Mouse (Mus musculus) layer of hippocampus, adult 18-20 months (tissue): ENCODE measurements around the gene Sorcs2. TPM values are rescaled to one million over a fixed set of nuclear protein-coding genes. Genes with fewer than 3 reads are reported as not detected.

Experiments
- DNase-seq, 2 experiments: peaks; one replicate each; pipeline ENCODE4 v3.0.0; 2022; ENCODE audit warnings: low spot score in 2 of 2
- total RNA-seq, 2 experiments: library from RNA; stranded (reverse); gene quantifications; 2 replicates each; pipeline ENCODE4 v1.2.3; 2021

The Sorcs2 gene
- total RNA-seq, 2 experiments from 2014 or later = 41.0 to 49.9 TPM

- DNase-seq = no peak
Measured at GRCm38 (mm10) chr5:36361749-36362148, 36.2 kb downstream of the Sorcs2 start.

DNA sequence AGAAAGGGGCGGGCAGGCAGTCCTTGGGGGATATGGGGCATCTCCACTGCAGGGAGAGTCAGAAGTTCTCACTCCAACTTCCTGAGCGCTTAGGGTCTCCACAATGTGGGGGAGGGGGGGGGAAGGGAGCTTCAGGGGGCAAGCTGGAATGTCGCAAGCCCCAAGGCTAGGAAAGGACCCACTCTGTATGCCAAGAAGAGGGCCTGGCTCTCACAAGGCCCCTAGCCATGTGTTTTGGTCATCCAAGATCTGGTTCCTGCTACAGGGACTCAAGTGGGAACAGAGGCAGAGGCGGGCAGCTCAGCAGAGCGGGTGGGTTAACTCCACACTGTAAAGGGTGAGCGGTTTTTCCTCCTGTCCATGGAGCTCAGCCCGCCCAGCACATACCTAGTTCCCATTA is 37.6 kb downstream of the Sorcs2 start:
- no peak for DNase-seq

GRCm38 (mm10) chr5:36359535-36360243 is 38.2 kb downstream of the Sorcs2 start:
- DNase-seq = no peak

DNA sequence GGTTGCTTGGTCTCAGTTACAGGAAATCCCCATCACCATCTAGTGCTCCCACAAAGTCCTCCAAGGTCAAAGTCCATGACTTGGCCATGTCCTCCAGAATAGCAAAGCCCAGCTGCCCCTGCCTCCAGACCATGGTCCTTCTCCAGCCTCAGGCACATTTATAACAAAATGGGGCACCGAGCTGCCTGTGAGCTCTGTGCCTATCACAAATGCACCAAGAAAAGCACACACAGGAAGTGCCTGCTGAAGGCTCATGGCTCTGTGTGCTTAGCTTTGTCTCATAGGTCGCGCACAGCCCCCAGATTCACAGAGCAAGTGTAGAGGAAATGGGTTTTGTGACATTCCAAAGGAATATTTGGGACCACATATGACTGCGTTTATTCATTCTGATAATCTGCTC is 39.8 kb downstream of the Sorcs2 start:
- no peak for DNase-seq

DNA sequence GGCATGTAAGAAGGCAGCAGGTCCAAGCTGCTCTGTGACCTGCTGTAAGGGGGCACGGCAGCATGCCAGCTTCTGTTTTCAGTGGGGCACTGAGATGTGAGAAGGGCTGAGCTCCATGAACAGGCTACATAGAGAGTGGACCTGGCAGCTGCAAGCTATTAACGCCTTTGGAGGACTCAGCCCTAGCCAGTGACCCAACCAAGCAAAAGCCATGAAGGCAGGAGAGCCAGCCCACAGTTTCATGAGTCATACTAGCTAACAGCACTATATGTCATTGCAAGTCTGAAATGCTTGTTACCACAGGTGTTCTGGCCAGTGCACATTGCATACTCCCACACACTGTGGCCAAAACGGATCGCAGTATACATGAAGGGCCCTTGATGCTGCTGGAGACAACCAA is 41.3 kb downstream of the Sorcs2 start:
- DNase-seq = no peak

DNA sequence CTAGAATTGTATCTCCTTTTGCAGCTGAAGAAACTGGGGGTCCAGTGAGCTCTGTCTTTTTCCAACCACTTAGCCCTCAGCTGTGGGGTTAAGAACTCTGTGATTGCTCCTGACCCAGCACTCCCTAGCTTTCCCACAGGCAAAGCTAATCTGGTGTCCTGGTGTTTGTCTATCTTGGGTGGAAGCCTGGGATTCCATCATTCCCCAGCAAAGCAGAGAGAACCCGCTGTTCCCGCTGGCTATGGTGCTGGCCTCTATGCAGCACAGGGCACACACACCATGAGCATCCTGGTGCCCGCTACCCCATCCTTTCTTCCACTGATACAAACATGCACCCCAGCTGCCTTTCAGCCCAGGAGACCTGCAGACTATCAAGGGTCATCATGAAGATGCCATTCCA is 42.3 kb downstream of the Sorcs2 start:
- no peak for DNase-seq

DNA sequence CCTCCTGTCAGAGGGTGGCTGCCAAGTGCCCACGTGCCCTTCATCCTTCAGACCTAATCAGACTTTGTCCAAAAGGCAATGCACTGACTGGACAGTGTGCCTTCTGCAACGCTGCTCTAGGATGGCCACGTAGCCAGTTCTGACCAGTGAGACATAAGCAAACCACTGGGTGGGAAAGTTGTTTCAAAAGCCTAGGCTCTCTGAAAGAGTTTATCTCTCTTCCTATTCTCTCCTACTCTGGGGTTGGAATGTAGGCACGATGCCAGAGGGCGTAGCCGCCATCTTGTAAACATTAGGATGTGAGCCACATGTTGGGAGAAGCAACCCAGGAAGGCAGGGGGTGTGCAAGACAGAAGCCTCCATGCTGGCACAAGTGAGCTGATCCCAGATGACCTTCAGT is 44.3 kb downstream of the Sorcs2 start:
- DNase-seq = no peak

- DNase-seq = no peak
Measured at GRCm38 (mm10) chr5:36353194-36353593, 44.7 kb downstream of the Sorcs2 start.

DNA sequence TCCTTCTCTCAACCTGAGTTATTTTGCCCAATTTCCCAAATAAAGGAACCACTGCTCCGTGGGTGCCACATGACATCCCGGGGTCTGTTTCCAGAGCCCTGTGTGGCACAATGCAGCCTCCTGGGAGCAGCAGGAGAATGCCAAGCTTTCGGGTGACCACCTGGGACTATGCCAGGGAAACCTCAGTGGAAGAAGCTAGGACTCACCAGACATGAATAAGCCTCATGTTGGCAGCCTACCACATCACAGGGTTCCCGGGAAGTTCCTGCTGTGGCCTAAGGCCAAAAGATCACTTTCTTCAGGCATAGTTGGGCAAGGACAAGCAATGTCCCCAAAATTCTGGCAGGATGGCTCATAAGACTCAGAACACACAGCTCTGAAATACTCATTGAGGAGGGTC is 51.2 kb downstream of the Sorcs2 start:
- no peak for DNase-seq

DNA sequence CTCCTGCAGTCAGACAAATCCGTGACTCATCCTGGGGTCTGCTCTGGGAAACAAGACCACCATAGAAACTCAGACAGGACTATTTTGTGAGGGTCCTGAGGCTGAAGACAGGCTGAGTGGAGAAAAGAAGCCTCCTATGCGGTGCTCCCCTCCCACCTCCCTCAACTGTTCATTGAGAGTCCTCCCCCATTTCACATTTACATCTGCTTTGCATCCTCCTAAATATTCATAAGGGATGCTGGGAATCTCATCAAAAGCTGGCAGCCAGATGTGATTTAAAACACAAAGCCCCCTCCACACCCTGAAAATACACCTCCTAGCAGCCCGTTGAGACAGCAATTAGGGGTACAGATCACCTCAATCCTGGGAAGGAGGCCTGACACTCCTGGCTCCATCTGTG is 58.7 kb downstream of the Sorcs2 start:
- no peak for DNase-seq

DNA sequence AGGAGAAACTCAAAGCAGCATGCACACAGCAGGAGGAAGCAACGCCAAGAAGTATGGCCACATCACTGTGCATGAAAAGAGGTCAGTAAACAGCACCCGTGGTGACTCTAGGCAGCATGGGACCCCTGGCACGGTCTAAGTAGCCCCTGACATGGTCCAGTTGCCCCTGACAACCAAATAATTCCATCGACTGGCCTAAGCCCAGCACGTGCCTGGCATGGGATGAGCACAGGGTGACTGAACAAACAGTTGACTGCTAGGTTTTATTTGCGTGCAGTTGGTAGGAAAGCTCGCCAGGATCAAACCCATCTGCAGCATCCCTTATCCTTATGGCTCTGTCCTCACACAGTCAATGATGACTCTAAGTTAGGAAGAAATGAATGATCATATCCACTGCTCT is 61.7 kb downstream of the Sorcs2 start:
- peak; percentile 35 to 60 for DNase-seq

DNA sequence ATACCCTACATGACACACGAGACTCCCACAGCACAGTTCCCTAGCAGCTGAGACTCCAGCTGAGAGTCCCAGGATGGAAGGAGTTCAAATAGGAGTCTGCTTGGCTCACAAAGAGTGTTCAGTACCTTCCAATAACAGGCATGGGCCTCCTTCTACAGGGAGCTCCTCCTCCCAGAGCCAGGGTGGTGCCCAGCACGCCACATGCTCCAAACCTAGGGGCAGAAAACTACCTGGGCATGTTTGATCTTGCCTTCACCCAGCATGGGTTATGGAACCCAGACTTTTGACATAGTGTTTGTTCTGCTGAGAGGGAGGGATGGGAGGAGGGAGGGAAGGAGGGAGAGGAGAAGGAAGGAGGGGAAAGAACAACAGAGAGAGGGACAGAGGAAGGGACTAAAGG is 62.3 kb downstream of the Sorcs2 start:
- DNase-seq = no peak

- DNase-seq = no peak
Measured at GRCm38 (mm10) chr5:36334227-36334626, 63.7 kb downstream of the Sorcs2 start.

DNA sequence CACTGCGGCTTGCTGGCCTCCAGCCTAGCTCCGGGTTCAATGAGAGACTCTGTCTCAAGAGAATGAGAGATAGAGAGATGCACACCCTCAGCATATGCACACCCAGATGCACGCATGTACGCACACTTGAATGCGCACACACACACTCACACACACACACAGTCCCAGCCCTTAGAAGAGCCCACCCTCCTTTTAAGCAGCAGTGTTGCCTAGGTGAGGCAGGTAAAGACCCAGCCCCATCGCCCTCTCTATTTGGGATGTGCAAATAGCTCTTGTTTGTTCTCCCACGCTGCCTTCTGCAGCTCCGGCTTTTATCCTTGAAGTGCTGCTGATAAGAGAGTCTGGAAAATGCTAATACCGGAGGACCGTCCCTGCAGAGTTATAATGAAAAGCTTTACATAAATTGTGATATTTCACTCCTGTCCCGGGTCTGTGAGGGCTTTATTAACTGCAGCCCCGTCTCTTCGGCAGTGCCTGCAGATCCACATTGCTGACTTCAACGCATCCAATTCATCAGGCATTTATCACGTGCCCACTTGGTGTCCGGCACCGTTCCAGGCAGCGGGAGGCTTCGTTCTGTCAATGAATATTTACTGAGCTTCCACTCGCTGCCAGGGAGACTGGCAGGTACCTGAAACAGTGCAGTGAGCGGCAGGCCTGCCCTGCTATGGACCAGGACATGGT is 67.3 kb downstream of the Sorcs2 start:
- peak in 1 of 2 experiments; percentile 55 for DNase-seq

DNA sequence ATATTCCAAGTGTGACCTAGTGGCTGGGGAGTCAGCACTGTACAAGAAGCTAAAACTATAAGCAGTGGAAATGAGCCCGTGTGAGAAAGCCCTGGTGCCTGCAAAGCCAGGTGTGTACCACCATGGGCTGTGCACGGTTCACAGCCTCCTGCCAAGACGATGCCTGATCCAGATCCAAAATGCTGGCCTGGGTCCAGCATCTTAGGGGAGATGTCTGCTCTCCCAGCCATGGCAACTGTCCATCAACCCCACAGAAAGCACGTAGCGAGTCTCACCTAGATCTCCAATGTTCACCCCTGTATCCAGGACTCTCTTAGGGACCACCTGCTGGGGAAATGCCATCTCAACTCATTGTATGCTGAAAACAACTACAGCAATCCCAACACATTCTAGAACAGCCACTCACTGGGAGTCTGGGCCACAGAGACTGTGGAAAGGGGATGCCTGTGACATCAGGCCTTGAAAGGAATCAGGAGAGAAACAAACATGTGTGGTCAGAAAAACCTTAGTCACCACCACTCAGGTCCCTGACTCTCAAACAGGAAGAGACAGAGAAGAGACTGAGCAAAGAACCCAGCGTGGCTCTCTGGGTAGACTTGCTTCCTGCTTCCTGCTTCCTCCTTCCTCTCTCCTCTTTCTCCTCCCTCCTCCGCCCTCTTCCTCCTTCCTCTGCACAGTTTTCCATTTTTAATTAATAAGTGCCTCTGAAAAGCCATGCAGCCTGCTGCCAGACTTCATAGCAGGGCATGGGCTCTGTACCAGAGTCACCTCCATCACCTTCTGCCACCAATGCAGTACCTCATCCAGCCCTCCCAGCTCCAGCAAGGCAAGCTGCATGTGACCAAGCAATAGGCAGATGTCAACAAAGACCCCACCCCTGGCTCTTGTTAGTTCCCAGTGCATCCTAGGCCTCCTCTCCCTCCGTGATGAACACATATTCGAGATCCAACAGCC is 71.6 kb downstream of the Sorcs2 start:
- no peak for DNase-seq

DNA sequence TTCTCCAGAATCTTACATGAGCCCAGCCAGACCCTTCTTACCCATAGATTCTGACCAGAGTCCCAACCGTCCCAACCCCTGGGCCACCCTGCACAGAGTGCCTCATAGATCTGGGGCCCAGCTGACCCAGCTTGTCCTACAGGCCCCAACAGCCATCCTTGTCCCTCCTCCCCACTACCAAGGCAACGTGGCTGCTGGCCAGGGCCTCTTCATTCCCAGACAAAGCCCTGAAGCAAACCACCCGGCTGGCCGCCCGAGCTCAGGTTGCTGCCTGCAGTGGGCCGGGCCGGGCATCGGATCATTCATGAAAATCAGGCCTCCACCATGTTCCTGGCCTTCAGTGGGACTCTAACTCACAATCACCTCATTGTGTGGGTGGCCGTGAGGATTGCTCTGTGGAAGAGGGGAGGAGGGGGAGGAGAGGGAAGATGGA is 73.8 kb downstream of the Sorcs2 start:
- DNase-seq = peak; percentile 62 to 68

GRCm38 (mm10) chr5:36323526-36323925 is 74.4 kb downstream of the Sorcs2 start:
- peak in 1 of 2 experiments; percentile 79 for DNase-seq

GRCm38 (mm10) chr5:36321581-36321980 is 76.4 kb downstream of the Sorcs2 start:
- no peak for DNase-seq

DNA sequence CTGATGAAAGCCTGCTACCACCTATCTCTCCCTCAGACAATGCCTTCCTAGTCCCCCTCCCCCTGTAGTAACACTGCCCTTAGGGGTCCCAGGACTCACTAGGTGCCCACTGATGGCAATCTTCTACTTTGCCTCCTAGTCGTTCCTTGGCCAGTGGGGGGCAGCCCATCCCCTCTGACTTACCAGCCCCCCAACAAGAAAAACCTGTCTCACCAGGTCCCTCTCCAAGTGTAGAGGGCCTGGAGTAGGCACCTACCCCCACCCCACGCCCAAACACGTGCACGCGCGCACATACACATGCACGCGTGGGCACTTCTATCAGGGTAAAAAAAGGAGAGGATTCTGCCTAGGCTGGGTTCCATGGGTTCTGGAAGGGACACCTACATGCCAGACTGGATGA is 77.3 kb downstream of the Sorcs2 start:
- DNase-seq = no peak

DNA sequence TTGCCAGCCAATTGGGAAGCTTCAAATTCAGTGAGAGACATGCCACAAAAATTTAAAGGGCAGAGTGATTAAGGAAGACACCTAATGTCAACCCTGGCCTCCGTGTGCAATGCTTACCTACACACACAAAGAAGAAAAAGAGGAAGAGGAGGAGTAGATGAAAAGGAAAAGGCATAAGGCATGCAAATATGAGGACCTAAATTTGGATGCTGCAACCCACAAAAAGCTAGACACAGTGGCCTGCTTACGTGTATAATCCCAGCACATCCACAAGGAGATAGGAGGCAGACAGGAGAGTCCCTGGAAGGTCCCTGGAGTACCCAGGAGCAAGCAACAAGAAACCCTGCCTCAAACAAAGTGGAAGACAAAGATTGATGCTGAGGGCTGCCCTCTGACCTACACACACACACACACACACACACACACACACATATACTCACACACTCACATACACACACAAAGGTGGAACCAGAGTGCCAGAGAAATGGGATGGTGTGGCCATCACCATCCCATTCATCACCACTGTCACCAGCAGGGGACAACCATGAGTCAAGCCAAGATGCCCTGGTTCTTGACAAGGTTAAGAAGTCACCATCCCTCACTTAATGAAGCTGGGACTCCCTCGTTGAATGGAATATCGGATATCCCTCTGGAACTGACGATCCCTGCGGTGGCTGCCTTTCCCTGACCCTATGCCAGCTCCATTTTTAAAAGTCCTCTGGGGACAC is 80.1 kb downstream of the Sorcs2 start:
- no peak for DNase-seq

DNA sequence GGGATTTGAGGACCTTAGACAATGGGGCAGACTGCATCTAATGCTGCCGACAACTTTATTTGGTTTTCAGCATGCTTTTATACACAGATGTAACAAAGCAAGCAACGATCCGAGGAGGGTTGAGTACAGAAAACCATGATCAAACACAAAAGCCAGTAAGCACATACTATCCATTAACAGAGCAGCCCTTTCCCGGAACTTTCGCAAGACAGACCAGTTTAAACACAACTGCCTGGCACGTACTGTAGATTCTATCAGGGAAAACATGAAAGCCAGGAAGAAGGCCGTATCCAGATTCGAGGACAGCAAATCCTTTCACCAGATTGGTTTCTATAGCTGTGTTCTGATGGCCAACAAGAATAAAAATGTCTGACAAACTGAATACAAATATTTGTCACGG is 82.8 kb downstream of the Sorcs2 start:
- no peak for DNase-seq
